Mouse (Mus musculus) intestine, embryonic 15.5 days (tissue): Measurements from ENCODE around the gene Fgf11. TPM values are rescaled to one million over a fixed set of nuclear protein-coding genes. Genes with fewer than 3 reads are reported as not detected.

ENCODE experiments used
- ATAC-seq: fragments of 200-750 bp; cut with Nextera tagmentation; 2 replicates; pipeline ENCODE4 v1.8.0; 2017; ENCODE audit warnings: moderate TSS enrichment, moderate library complexity
- H3K27ac ChIP-seq: fragments of 300-500 bp; sonication (generic); 2 replicates; pipeline ENCODE4 v1.5.1; 2015; ENCODE audit warnings: mild to moderate bottlenecking, inconsistent platforms
- H3K27me3 ChIP-seq: fragments of 300-500 bp; sonication (generic); replicated peaks from 2 replicates; pipeline ENCODE4 v1.6.1; 2015; ENCODE audit warnings: inconsistent platforms
- H3K36me3 ChIP-seq: fragments of 300-500 bp; sonication (generic); 2 replicates; pipeline ENCODE4 v1.6.1; 2015; ENCODE audit warnings: inconsistent platforms
- H3K4me1 ChIP-seq: fragments of 300-500 bp; sonication (generic); replicated peaks from 2 replicates; pipeline ENCODE4 v1.6.1; 2015; ENCODE audit warnings: inconsistent platforms
- H3K4me2 ChIP-seq: fragments of 300-500 bp; sonication (generic); replicated peaks from 2 replicates; pipeline ENCODE4 v1.6.1; 2015; ENCODE audit warnings: mild to moderate bottlenecking, inconsistent platforms
- H3K4me3 ChIP-seq: fragments of 300-500 bp; sonication (generic); replicated peaks from 2 replicates; pipeline ENCODE4 v1.5.1; 2015; ENCODE audit warnings: inconsistent platforms
- H3K9ac ChIP-seq: fragments of 300-500 bp; sonication (generic); 2 replicates; pipeline ENCODE4 v1.6.1; 2015; ENCODE audit warnings: inconsistent platforms
- H3K9me3 ChIP-seq: fragments of 300-500 bp; sonication (generic); 2 replicates; pipeline ENCODE4 v1.6.1; 2016; ENCODE audit warnings: inconsistent platforms
- whole genome bisulfite sequencing: fragments of 180-500 bp; shearing (Covaris S2); methylation state at CpG from one replicate; pipeline ENCODE4 v1.1.7; 2015; 5-methylcytosine and 5-hydroxymethylcytosine counted together
- polyA plus RNA-seq: library from polyadenylated mRNA; unstranded; fragments of >200 nt; fragmentation: Nextera tagmentation; extraction: Ambion mirVana; gene quantifications from 2 replicates; pipeline ENCODE4 v1.2.1, GENCODE M21; 2015

Fgf11 gene
- 1.2 and 1.4 TPM in 2 replicates for polyA plus RNA-seq

- H3K4me1 ChIP-seq: peaks cover 58% of the 10 kb centered on the region
- WGBS: under 1% methylated on average over 33 of the region's 33 CpGs
- no peaks in the 10 kb centered on the region for H3K9me3 ChIP-seq
- peak within 1 kb of the TSS; percentile 64 for H3K9ac ChIP-seq
- peaks cover 7% of the 10 kb centered on the region; the same call in 1 of the 2 replicates for H3K27me3 ChIP-seq
- no peaks in the 10 kb centered on the region for H3K36me3 ChIP-seq
- peak within 1 kb of the TSS; percentile 51 for H3K4me3 ChIP-seq
- H3K27ac ChIP-seq: peak within 1 kb of the TSS; percentile 64
- H3K4me2 ChIP-seq: peak within 1 kb of the TSS; percentile 98
- no peak for ATAC-seq
These were observed at the start of gene Fgf11 for GRCm38 (mm10) chr11:69801379-69801977. Gene Fgf11 (minus strand): TSS chr11:69801857.

- no peak for ATAC-seq
- Histone ChIP-seq H3K36me3 (peaks cover 33% of the 10 kb centered on the region), H3K27me3 (no peaks in the 10 kb centered on the region), H3K9ac (no peak overlapping the region), H3K4me2 (no peak overlapping the region), H3K27ac (no peak overlapping the region), H3K4me3 (no peak overlapping the region), H3K4me1 (peaks cover 15% of the 10 kb centered on the region), H3K9me3 (no peaks in the 10 kb centered on the region)
- 72% methylated on average over 8 of the region's 8 CpGs for WGBS
These were observed 49.1 kb upstream of the Fgf11 start for GRCm38 (mm10) chr11:69850754-69851153.

GRCm38 (mm10) chr11:69849884-69850283 lies 48.2 kb upstream of the Fgf11 start:
- 88% methylated on average over 15 of the region's 15 CpGs for WGBS

GRCm38 (mm10) chr11:69849128-69849527 lies 47.5 kb upstream of the Fgf11 start:
- Histone ChIP-seq H3K9ac (no peak overlapping the region), H3K4me3 (no peak overlapping the region), H3K27me3 (no peaks in the 10 kb centered on the region), H3K27ac (no peak overlapping the region), H3K4me1 (peaks cover 18% of the 10 kb centered on the region), H3K4me2 (no peak overlapping the region), H3K9me3 (no peaks in the 10 kb centered on the region), H3K36me3 (peaks cover 33% of the 10 kb centered on the region)
- no peak for ATAC-seq
- WGBS: 84% methylated on average over 9 of the region's 9 CpGs

More at GRCm38 (mm10) chr11:69849884-69850283, 48.2 kb upstream of the Fgf11 start:
- Histone ChIP-seq H3K36me3 (peaks cover 33% of the 10 kb centered on the region), H3K4me1 (peaks cover 18% of the 10 kb centered on the region), H3K4me2 (no peak overlapping the region), H3K27me3 (no peaks in the 10 kb centered on the region), H3K4me3 (no peak overlapping the region), H3K9ac (no peak overlapping the region), H3K27ac (no peak overlapping the region), H3K9me3 (no peaks in the 10 kb centered on the region)
- no peak for ATAC-seq

- 98% methylated on average over 6 of the region's 6 CpGs for WGBS
- H3K9ac ChIP-seq: no peak overlapping the region
- H3K4me2 ChIP-seq: peak overlapping the region; percentile 90
These were observed 46.4 kb upstream of the Fgf11 start for GRCm38 (mm10) chr11:69848021-69848420.

GRCm38 (mm10) chr11:69846738-69847688 lies 45.4 kb upstream of the Fgf11 start:
- peaks cover 18% of the 10 kb centered on the region for H3K4me1 ChIP-seq
- peak; percentile 67 for ATAC-seq
- peaks cover 27% of the 10 kb centered on the region for H3K36me3 ChIP-seq
- H3K4me2 ChIP-seq: peak overlapping the region; percentile 90
- no peaks in the 10 kb centered on the region for H3K27me3 ChIP-seq
- H3K9me3 ChIP-seq: no peaks in the 10 kb centered on the region
- peak overlapping the region; percentile 94 for H3K27ac ChIP-seq
- WGBS: 7% methylated on average over 37 of the region's 37 CpGs
- peak overlapping the region; percentile 75 for H3K9ac ChIP-seq
- H3K4me3 ChIP-seq: peak overlapping the region; percentile 70

More at GRCm38 (mm10) chr11:69848021-69848420, 46.4 kb upstream of the Fgf11 start:
- ATAC-seq: no peak
- no peaks in the 10 kb centered on the region for H3K27me3 ChIP-seq
- peaks cover 33% of the 10 kb centered on the region for H3K36me3 ChIP-seq
- H3K27ac ChIP-seq: no peak overlapping the region
- H3K4me3 ChIP-seq: peak overlapping the region; percentile 70; the same call in 1 of the 2 replicates
- H3K9me3 ChIP-seq: no peaks in the 10 kb centered on the region
- peaks cover 18% of the 10 kb centered on the region for H3K4me1 ChIP-seq

- peak within 1 kb of the TSS; percentile 75 for H3K9ac ChIP-seq
- peaks cover 19% of the 10 kb centered on the region for H3K36me3 ChIP-seq
- ATAC-seq: peak; percentile 96
These were observed 44.6 kb upstream of the Fgf11 start, which contains the start of gene Plscr3 for GRCm38 (mm10) chr11:69846198-69846680. Gene Plscr3 (plus strand): TSS chr11:69846376.

GRCm38 (mm10) chr11:69838714-69839104 lies 37.1 kb upstream of the Fgf11 start:
- peak overlapping the region; percentile 92 for H3K4me2 ChIP-seq
- peaks cover 36% of the 10 kb centered on the region for H3K4me1 ChIP-seq
- H3K27ac ChIP-seq: peak overlapping the region; percentile 86
- WGBS: 0% methylated on average over 7 of the region's 7 CpGs
- no peaks in the 10 kb centered on the region for H3K36me3 ChIP-seq
- H3K27me3 ChIP-seq: no peaks in the 10 kb centered on the region
- H3K4me3 ChIP-seq: peak overlapping the region; percentile 71
- no peaks in the 10 kb centered on the region for H3K9me3 ChIP-seq
- H3K9ac ChIP-seq: peak overlapping the region; percentile 72
- ATAC-seq: no peak

More at GRCm38 (mm10) chr11:69846198-69846680, 44.6 kb upstream of the Fgf11 start, which contains the start of gene Plscr3:
- Histone ChIP-seq H3K4me3 (peak within 1 kb of the TSS; percentile 70), H3K27me3 (no peaks in the 10 kb centered on the region), H3K9me3 (no peaks in the 10 kb centered on the region), H3K27ac (peak within 1 kb of the TSS; percentile 94), H3K4me2 (peak within 1 kb of the TSS; percentile 90), H3K4me1 (peaks cover 18% of the 10 kb centered on the region)
- WGBS: under 1% methylated on average over 38 of the region's 38 CpGs

GRCm38 (mm10) chr11:69837952-69838713 lies 36.5 kb upstream of the Fgf11 start, which contains the start of gene Tmem256:
Gene Tmem256 (plus strand): TSS chr11:69838514.
- peak within 1 kb of the TSS; percentile 71 for H3K4me3 ChIP-seq
- no peaks in the 10 kb centered on the region for H3K27me3 ChIP-seq
- peak; percentile 93 for ATAC-seq
- peak within 1 kb of the TSS; percentile 72 for H3K9ac ChIP-seq
- H3K9me3 ChIP-seq: no peaks in the 10 kb centered on the region
- under 1% methylated on average over 34 of the region's 34 CpGs for WGBS
- H3K27ac ChIP-seq: peak within 1 kb of the TSS; percentile 87
- H3K36me3 ChIP-seq: no peaks in the 10 kb centered on the region
- peak within 1 kb of the TSS; percentile 92 for H3K4me2 ChIP-seq
- peaks cover 37% of the 10 kb centered on the region for H3K4me1 ChIP-seq

GRCm38 (mm10) chr11:69837604-69837951 lies 35.9 kb upstream of the Fgf11 start, which contains the start of gene Nlgn2:
Gene Nlgn2 (minus strand): TSS chr11:69837784.
- under 1% methylated on average over 32 of the region's 32 CpGs for WGBS

More at GRCm38 (mm10) chr11:69837604-69837951, 35.9 kb upstream of the Fgf11 start, which contains the start of gene Nlgn2:
- Histone ChIP-seq H3K4me3 (peak within 1 kb of the TSS; percentile 71), H3K9ac (peak within 1 kb of the TSS; percentile 72), H3K27me3 (no peaks in the 10 kb centered on the region), H3K36me3 (no peaks in the 10 kb centered on the region), H3K9me3 (no peaks in the 10 kb centered on the region), H3K27ac (peak within 1 kb of the TSS; percentile 87), H3K4me1 (peaks cover 37% of the 10 kb centered on the region), H3K4me2 (peak within 1 kb of the TSS; percentile 92)
- peak; percentile 74 for ATAC-seq
